Mouse (Mus musculus): ENCODE data around the gene Rnf11.

GRCm38 (mm10) chr4:109437913-109438878 is 46.3 kb downstream of the Rnf11 start:
- no peak for TF ChIP-seq POLR2A (IDR thresholded peaks at IDR 0.05; ENCODE audit: low read depth, low read length)
- peak; percentile 72 for TF ChIP-seq CTCF (IDR thresholded peaks at IDR 0.05; ENCODE audit: borderline replicate concordance, insufficient read depth, low read length)

All from embryonic fibroblast, embryonic 13.5 days (primary cell).